Comparison of ENCODE assay signal across 8 mouse cellular contexts in the genomic region with DNA sequence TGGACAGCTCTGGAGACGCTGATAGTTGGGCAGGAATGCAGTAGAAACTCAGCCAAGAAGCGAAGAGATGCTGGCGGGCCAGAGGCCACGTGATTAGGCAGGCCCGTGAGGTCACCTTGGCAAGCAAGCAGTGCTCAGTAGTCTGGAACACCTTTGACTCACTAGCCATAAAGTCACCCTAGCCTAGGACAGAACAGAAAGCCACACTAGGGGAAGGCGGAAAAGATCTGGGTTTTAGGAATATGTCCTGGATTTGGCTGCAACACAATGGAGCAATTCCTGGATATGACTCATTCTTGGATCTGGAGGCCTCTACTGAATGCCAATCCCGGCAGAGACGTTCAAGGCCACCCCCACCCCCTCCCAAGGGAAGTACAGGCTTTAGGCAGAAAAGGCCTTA. TPM values are rescaled to one million over a fixed set of nuclear protein-coding genes. Genes with fewer than 3 reads are reported as not detected.
DNase-seq lines count a peak whose midpoint lies in the region; ATAC-seq and TF ChIP-seq lines count a peak whose summit lies in the region.

No protein-coding gene starts in this region.

- peak; percentile 89 for DNase-seq in adipocyte (ENCODE audit: low spot score)
- DNase-seq in gastrocnemius, postnatal 14 days: peak; percentile 48
- no peak for DNase-seq in hindbrain, embryonic 14.5 days (ENCODE audit: low spot score)
- no peak for DNase-seq in right cerebral cortex, postnatal 25 days
- no peak for DNase-seq in B cell, adult 2 months
- DNase-seq in left cerebral cortex, adult 11 months (ENCODE audit: low spot score): no peak

- no peaks in the 10 kb centered on the region for H3K79me3 ChIP-seq in C2C12 (ENCODE audit: low read depth)

- H3K27me3 ChIP-seq in C2C12 (ENCODE audit: control insufficient read depth, insufficient read depth, insufficient read length): no peaks in the 10 kb centered on the region
- no peaks in the 10 kb centered on the region for H3K27me3 ChIP-seq in kidney, embryonic 15.5 days
- H3K27me3 ChIP-seq in hindbrain, embryonic 14.5 days (ENCODE audit: control insufficient read depth, insufficient read depth, low read length): no peaks in the 10 kb centered on the region

- H3K4me2 ChIP-seq in kidney, embryonic 15.5 days: no peak overlapping the region
- H3K4me2 ChIP-seq in hindbrain, embryonic 14.5 days (replicated peaks): no peak overlapping the region

- intact Hi-C loops in gastrocnemius, postnatal 14 days (cut with DNase I; ENCODE audit: low total_unique reads): no loop called here

- H3K36me3 ChIP-seq in C2C12 (ENCODE audit: control insufficient read depth, insufficient read depth): no peaks in the 10 kb centered on the region
- no peaks in the 10 kb centered on the region for H3K36me3 ChIP-seq in kidney, embryonic 15.5 days
- H3K36me3 ChIP-seq in hindbrain, embryonic 14.5 days (replicated peaks; ENCODE audit: control insufficient read depth, insufficient read depth): no peaks in the 10 kb centered on the region

- H3K4me3 ChIP-seq in C2C12 (ENCODE audit: insufficient read depth, poor library complexity, severe bottlenecking): no peak overlapping the region
- no peak overlapping the region for H3K4me3 ChIP-seq in kidney, embryonic 15.5 days (replicated peaks)
- H3K4me3 ChIP-seq in hindbrain, embryonic 14.5 days (replicated peaks; ENCODE audit: low read length): no peak overlapping the region

- H3ac ChIP-seq in C2C12 (ENCODE audit: control insufficient read depth, insufficient read length, low read depth): no peak overlapping the region

- H3K27ac ChIP-seq in kidney, embryonic 15.5 days: peak overlapping the region; percentile 61
- H3K27ac ChIP-seq in hindbrain, embryonic 14.5 days: no peak overlapping the region

- no peak for TF ChIP-seq CTCF in C2C12 (IDR thresholded peaks at IDR 0.05; ENCODE audit: control insufficient read depth, insufficient read depth, insufficient read length)

- 56% methylated on average over 8 of the region's 8 CpGs for WGBS in kidney, embryonic 15.5 days
- WGBS in hindbrain, embryonic 14.5 days: 84% methylated on average over 8 of the region's 8 CpGs

- peaks cover 7% of the 10 kb centered on the region for H3K4me1 ChIP-seq in kidney, embryonic 15.5 days
- peaks cover 14% of the 10 kb centered on the region for H3K4me1 ChIP-seq in hindbrain, embryonic 14.5 days (replicated peaks; ENCODE audit: control insufficient read depth, insufficient read depth, low read length)

- no peaks in the 10 kb centered on the region for H3K79me2 ChIP-seq in C2C12 (ENCODE audit: control insufficient read depth, insufficient read depth)

- H3K9me3 ChIP-seq in kidney, embryonic 15.5 days (replicated peaks): no peaks in the 10 kb centered on the region
- H3K9me3 ChIP-seq in hindbrain, embryonic 14.5 days (ENCODE audit: control insufficient read depth, low read length): no peaks in the 10 kb centered on the region

- no peak overlapping the region for H3K9ac ChIP-seq in kidney, embryonic 15.5 days
- no peak overlapping the region for H3K9ac ChIP-seq in hindbrain, embryonic 14.5 days

- no peak for ATAC-seq in kidney, embryonic 15.5 days (replicated peaks; ENCODE audit: low FRiP score)
- ATAC-seq in hindbrain, embryonic 14.5 days (ENCODE audit: low FRiP score): no peak

TF ChIP-seq in C2C12, 6 proteins besides CTCF, POLR2A, EP300 and RAD21:
- peak; percentile 78 for TF ChIP-seq CEBPB (IDR thresholded peaks at IDR 0.05; ENCODE audit: low read depth)
- TF ChIP-seq MYOG (IDR thresholded peaks at IDR 0.05; ENCODE audit: control insufficient read depth, extremely low read depth, insufficient read length): no peak
- peak; percentile 93 for TF ChIP-seq MAX (IDR thresholded peaks at IDR 0.05)
- TF ChIP-seq FOSL1 (IDR thresholded peaks at IDR 0.05; ENCODE audit: insufficient read depth, low read length, poor library complexity, severe bottlenecking): peak; percentile 34
- TF ChIP-seq USF1 (IDR thresholded peaks at IDR 0.05; ENCODE audit: low read depth): peak; percentile 97
- no peak for TF ChIP-seq MYOD1 (IDR thresholded peaks at IDR 0.05; ENCODE audit: control insufficient read depth, insufficient read length, low read depth)

RNA-seq across cellular contexts. Expression of a gene that starts 3.4 kb away (rescaled TPM):
- 22.3 TPM for polyA plus RNA-seq in C2C12 (2012; fragmentation: generic; extraction: Trizol)
- 1 to 10 TPM; 7.2 to 7.4 TPM for total RNA-seq in gastrocnemius, postnatal 14 days (2021)
- 14.4 and 18.7 TPM in 2 replicates for polyA plus RNA-seq in kidney, embryonic 15.5 days (2015; fragmentation: Nextera tagmentation; extraction: Ambion mirVana)
- polyA plus RNA-seq in hindbrain, embryonic 14.5 days (2014; fragmentation: Nextera tagmentation; extraction: Ambion mirVana): 20.7 and 22.3 TPM in 2 replicates

RNA-seq across cellular contexts. Expression of a gene that starts 18.8 kb away (rescaled TPM):
- polyA plus RNA-seq in C2C12 (2012; fragmentation: generic; extraction: Trizol): 4.0 TPM
- total RNA-seq in gastrocnemius, postnatal 14 days (2021): 10 to 100 TPM; 15.2 to 25.8 TPM
- polyA plus RNA-seq in kidney, embryonic 15.5 days (2015; fragmentation: Nextera tagmentation; extraction: Ambion mirVana): 1.8 and 2.2 TPM in 2 replicates
- polyA plus RNA-seq in hindbrain, embryonic 14.5 days (2014; fragmentation: Nextera tagmentation; extraction: Ambion mirVana): 8.6 and 9.6 TPM in 2 replicates

RNA-seq across cellular contexts. Expression of a gene that starts 26.9 kb away (rescaled TPM):
- not detected for polyA plus RNA-seq in C2C12 (2012; fragmentation: generic; extraction: Trizol)
- total RNA-seq in gastrocnemius, postnatal 14 days (2021): under 1 TPM; 0.16 to 0.25 TPM
- 0.77 and 1.7 TPM in 2 replicates for polyA plus RNA-seq in kidney, embryonic 15.5 days (2015; fragmentation: Nextera tagmentation; extraction: Ambion mirVana)
- 62.8 and 66.3 TPM in 2 replicates for polyA plus RNA-seq in hindbrain, embryonic 14.5 days (2014; fragmentation: Nextera tagmentation; extraction: Ambion mirVana)

RNA-seq across cellular contexts. Expression of a gene that starts 50.9 kb away (rescaled TPM):
- polyA plus RNA-seq in C2C12 (2012; fragmentation: generic; extraction: Trizol): 47.1 TPM
- total RNA-seq in gastrocnemius, postnatal 14 days (2021): 10 to 100 TPM; 19.6 to 28.5 TPM
- polyA plus RNA-seq in kidney, embryonic 15.5 days (2015; fragmentation: Nextera tagmentation; extraction: Ambion mirVana): 57.2 and 62.0 TPM in 2 replicates
- polyA plus RNA-seq in hindbrain, embryonic 14.5 days (2014; fragmentation: Nextera tagmentation; extraction: Ambion mirVana): 71.2 and 76.3 TPM in 2 replicates

RNA-seq across cellular contexts. Expression of a gene that starts 51.1 kb away (rescaled TPM):
- 0.06 TPM for polyA plus RNA-seq in C2C12 (2012; fragmentation: generic; extraction: Trizol)
- total RNA-seq in gastrocnemius, postnatal 14 days (2021): under 1 TPM in 1 of 2 experiments, not detected in 1; 0.71 TPM
- 0.15 TPM in 1 of 2 replicates, not detected in the other for polyA plus RNA-seq in kidney, embryonic 15.5 days (2015; fragmentation: Nextera tagmentation; extraction: Ambion mirVana)
- not detected in 2 replicates for polyA plus RNA-seq in hindbrain, embryonic 14.5 days (2014; fragmentation: Nextera tagmentation; extraction: Ambion mirVana)

Comparison
In these comparisons a context has a peak if more than half of its experiments do, and no peak if none do; other contexts are left out.
1. DNase-seq: peak in adipocyte (single experiment) and gastrocnemius, postnatal 14 days (single experiment); none in hindbrain, embryonic 14.5 days (single experiment), right cerebral cortex, postnatal 25 days (single experiment), B cell, adult 2 months (0 of 2) and left cerebral cortex, adult 11 months (single experiment).
2. RNA of a gene that starts 26.9 kb away (polyA plus RNA-seq): 62.8 to 66.3 TPM in hindbrain, embryonic 14.5 days; 0.77 to 1.7 TPM in kidney, embryonic 15.5 days and not detected in C2C12 (single experiment); every median in the first group is over 10 times any median in the second.